Mouse (Mus musculus): ENCODE measurements around the gene Zfp672. TPM values are rescaled to one million over a fixed set of nuclear protein-coding genes. Genes with fewer than 3 reads are reported as not detected.
"Not testable (repeated sequence)": the region's sequence is repeated elsewhere in the genome, so short reads cannot be mapped to it uniquely, and the experiment has no call there.

Zfp672 gene
- polyA plus RNA-seq, 1 experiment, result 17.5 TPM

DNA sequence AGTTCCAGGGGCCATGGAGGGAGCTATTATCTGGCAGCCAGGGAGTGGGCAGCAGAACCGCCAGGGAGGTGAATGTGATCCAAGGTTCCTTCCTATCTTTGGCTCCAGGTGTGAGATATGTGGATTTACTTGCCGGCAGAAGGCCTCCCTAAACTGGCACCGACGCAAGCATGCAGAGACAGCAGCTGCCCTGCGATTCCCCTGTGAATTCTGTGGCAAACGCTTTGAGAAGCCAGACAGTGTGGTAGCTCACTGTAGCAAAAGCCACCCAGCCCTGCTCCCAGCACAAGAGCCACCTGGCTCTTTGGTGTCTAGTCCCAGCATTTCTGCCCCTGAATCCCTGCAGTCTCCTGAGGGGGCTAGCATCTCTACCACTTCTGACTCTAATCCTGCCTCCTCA, 16.1 kb downstream of the Zfp672 start:
- WGBS, result 70% methylated on average over 6 of the region's 6 CpGs
- Histone ChIP-seq H3K4me3 (ENCODE audit: low read depth, low read length) (no peak overlapping the region), H3K27ac (ENCODE audit: insufficient read depth, low read depth, low read length) (no peak overlapping the region), H3K36me3 (ENCODE audit: control insufficient read depth, insufficient read depth, low read length) (peaks cover 15% of the 10 kb centered on the region), H3K27me3 (ENCODE audit: control insufficient read depth, insufficient read depth, low read length) (no peaks in the 10 kb centered on the region), H3K4me1 (ENCODE audit: control insufficient read depth, insufficient read depth, insufficient read length, low read length) (no peaks in the 10 kb centered on the region)
- TF ChIP-seq CTCF (IDR thresholded peaks at IDR 0.05; ENCODE audit: extremely low read depth, insufficient read length, insufficient replicate concordance, low read depth, low read length), result no peak

DNA sequence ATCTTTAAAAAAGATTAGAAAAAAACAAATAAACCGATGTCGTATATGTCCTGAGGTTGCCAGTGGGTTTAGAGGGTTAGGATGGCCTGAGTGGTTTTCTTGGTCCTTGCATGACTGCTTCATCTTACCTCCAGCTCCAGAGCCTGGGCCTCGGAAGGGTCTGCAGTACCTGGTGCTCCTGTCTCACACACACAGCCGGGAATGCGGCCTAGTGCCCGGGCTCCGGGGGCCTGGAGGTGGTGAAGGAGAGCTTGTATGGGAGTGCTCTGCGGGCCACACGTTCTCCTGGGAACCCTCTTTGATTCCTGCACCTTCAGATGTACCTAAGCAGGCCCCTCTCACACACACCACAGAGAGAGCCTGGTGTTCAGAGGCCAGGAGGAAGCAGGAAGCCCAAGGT, 21.5 kb downstream of the Zfp672 start:
- H3K4me3 ChIP-seq (ENCODE audit: low read depth, low read length), result no peak overlapping the region
- H3K36me3 ChIP-seq (ENCODE audit: control insufficient read depth, insufficient read depth, low read length), result no peaks in the 10 kb centered on the region
- WGBS, result 96% methylated on average over 9 of the region's 9 CpGs
- TF ChIP-seq POLR2A (IDR thresholded peaks at IDR 0.05; ENCODE audit: low read depth, low read length) (no peak), CTCF (IDR thresholded peaks at IDR 0.05; ENCODE audit: extremely low read depth, insufficient read length, insufficient replicate concordance, low read depth, low read length) (no peak)
- H3K4me1 ChIP-seq (ENCODE audit: control insufficient read depth, insufficient read depth, insufficient read length, low read length), result peaks cover 4% of the 10 kb centered on the region
- H3K27ac ChIP-seq (ENCODE audit: insufficient read depth, low read depth, low read length), result no peak overlapping the region
- no peaks in the 10 kb centered on the region for H3K27me3 ChIP-seq (ENCODE audit: control insufficient read depth, insufficient read depth, low read length)

DNA sequence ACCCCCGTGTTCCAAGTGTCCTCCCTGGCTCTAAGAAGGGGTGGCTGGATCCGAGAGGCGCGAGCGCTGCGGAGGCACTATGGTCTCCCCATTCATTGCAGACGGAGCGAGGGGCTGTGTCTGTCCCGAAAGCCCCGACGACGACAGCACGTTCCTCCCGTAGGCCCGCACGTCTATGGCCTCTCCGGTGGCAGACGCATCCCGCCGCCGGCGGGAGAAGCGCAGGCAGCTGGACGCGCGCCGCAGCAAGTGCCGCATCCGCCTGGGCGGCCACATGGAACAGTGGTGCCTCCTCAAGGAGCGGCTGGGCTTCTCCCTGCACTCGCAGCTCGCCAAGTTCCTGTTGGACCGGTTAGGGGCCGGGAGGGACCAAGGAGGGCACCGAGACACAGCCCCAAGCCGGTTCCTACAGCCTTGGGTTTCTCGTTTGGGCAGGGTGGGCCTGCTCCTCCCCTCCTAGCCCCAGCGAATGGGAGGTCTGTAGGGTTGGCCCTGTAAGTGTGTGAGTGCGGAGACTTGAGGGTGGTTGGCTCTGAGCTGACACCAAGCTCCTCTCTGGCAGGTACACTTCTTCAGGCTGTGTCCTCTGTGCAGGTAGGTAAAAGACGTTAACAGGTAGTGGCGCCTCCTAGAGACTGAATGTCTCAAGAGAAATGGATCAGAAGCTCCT, 22.6 kb downstream of the Zfp672 start:
- H3K27me3 ChIP-seq (ENCODE audit: control insufficient read depth, insufficient read depth, low read length), result no peaks in the 10 kb centered on the region
- peak overlapping the region; percentile 40 for H3K27ac ChIP-seq (ENCODE audit: insufficient read depth, low read depth, low read length)
- under 1% methylated on average over 42 of the region's 42 CpGs for WGBS
- peak overlapping the region; percentile 74 for H3K4me3 ChIP-seq (ENCODE audit: low read depth, low read length)
- TF ChIP-seq POLR2A (IDR thresholded peaks at IDR 0.05; ENCODE audit: low read depth, low read length) (no peak), CTCF (IDR thresholded peaks at IDR 0.05; ENCODE audit: extremely low read depth, insufficient read length, insufficient replicate concordance, low read depth, low read length) (peak; percentile 19; the same call in 1 of the 2 replicates)
- H3K4me1 ChIP-seq (ENCODE audit: control insufficient read depth, insufficient read depth, insufficient read length, low read length), result peaks cover 4% of the 10 kb centered on the region
- no peaks in the 10 kb centered on the region for H3K36me3 ChIP-seq (ENCODE audit: control insufficient read depth, insufficient read depth, low read length)

DNA sequence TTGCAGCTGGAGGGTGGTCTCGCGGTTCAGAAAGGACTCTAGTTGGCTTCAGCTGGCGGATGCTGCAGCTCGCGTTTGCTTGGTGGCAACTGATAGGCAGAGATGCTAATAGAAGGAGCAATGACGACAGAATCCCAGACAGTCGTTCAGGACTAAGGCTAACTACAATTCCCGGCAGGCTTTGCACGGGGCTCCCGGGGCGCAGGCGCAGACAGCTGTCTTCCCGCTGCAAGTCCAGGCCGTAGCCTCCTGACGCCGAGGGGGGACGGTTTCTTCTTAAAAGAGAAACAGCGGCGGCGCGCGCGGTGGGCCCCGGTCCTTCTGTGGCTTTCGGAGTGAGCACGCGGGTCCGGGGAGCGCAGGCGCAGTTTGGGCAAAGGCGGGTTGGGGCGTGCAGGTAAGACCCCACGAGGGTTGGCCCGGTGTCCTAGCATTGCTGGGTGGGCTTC, 23.3 kb downstream of the Zfp672 start, which contains the start of gene Zfp692:
Gene Zfp692, plus strand, starts transcription at position 210 of the 449 bp plus-strand sequence.
- TF ChIP-seq CTCF (IDR thresholded peaks at IDR 0.05; ENCODE audit: extremely low read depth, insufficient read length, insufficient replicate concordance, low read depth, low read length) (no peak), POLR2A (IDR thresholded peaks at IDR 0.05; ENCODE audit: low read depth, low read length) (no peak; the same call in 1 of the 2 replicates)
- WGBS, result under 1% methylated on average over 34 of the region's 34 CpGs
- peaks cover 4% of the 10 kb centered on the region for H3K4me1 ChIP-seq (ENCODE audit: control insufficient read depth, insufficient read depth, insufficient read length, low read length)
- H3K27me3 ChIP-seq (ENCODE audit: control insufficient read depth, insufficient read depth, low read length), result no peaks in the 10 kb centered on the region
- no peaks in the 10 kb centered on the region for H3K36me3 ChIP-seq (ENCODE audit: control insufficient read depth, insufficient read depth, low read length)
- H3K4me3 ChIP-seq (ENCODE audit: low read depth, low read length), result peak within 1 kb of the TSS; percentile 74
- H3K27ac ChIP-seq (ENCODE audit: insufficient read depth, low read depth, low read length), result peak within 1 kb of the TSS; percentile 40

DNA sequence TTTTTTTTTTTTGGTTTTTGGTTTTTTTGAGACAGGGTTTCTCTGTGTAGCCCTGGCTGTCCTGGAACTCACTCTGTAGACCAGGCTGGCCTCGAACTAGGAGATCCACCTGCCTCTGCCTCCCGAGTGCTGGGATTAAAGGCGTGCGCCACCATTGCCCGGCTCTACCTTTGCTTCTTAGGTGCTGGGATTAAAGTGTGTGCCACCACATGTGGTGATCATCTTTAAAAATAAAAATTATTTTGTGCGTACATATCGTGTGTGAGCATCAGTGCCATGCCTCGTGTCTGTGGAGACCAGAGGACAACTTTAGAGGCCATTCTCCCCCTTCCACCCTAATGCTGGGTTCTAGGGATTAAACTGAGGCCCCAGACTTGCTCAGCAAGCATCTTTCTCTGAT, 24.8 kb downstream of the Zfp672 start:
- 94% methylated on average over 8 of the region's 8 CpGs for WGBS
- H3K27me3 ChIP-seq (ENCODE audit: control insufficient read depth, insufficient read depth, low read length); H3K4me3 ChIP-seq (ENCODE audit: low read depth, low read length); H3K27ac ChIP-seq (ENCODE audit: insufficient read depth, low read depth, low read length); H3K36me3 ChIP-seq (ENCODE audit: control insufficient read depth, insufficient read depth, low read length); H3K4me1 ChIP-seq (ENCODE audit: control insufficient read depth, insufficient read depth, insufficient read length, low read length): not testable (repeated sequence)

DNA sequence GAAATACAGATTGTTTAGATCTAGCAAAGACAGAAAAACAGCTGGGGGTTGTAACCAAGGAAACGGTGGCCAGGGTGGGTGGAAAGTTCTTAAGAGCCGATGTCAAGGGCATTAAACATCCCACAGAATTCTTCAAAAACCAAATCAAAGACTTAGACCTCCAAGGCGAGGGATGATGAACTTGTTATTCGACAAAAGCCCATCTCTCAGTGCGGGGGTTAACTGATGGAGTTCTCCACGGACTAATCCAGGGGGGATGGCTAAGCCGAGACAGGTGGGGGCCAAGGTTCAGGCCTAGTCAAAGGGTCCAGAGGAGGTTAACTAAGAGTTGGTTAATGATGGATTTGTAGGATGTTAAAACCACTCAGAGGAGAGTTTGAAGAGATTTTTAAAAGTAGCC, 26.5 kb downstream of the Zfp672 start:
- Histone ChIP-seq H3K27me3 (ENCODE audit: control insufficient read depth, insufficient read depth, low read length) (no peaks in the 10 kb centered on the region), H3K36me3 (ENCODE audit: control insufficient read depth, insufficient read depth, low read length) (no peaks in the 10 kb centered on the region), H3K4me3 (ENCODE audit: low read depth, low read length) (no peak overlapping the region), H3K4me1 (ENCODE audit: control insufficient read depth, insufficient read depth, insufficient read length, low read length) (peaks cover 4% of the 10 kb centered on the region), H3K27ac (ENCODE audit: insufficient read depth, low read depth, low read length) (no peak overlapping the region)
- WGBS, result 33% methylated on average over 7 of the region's 7 CpGs
- TF ChIP-seq POLR2A (IDR thresholded peaks at IDR 0.05; ENCODE audit: low read depth, low read length), result no peak
- no peak for TF ChIP-seq CTCF (IDR thresholded peaks at IDR 0.05; ENCODE audit: extremely low read depth, insufficient read length, insufficient replicate concordance, low read depth, low read length)

DNA sequence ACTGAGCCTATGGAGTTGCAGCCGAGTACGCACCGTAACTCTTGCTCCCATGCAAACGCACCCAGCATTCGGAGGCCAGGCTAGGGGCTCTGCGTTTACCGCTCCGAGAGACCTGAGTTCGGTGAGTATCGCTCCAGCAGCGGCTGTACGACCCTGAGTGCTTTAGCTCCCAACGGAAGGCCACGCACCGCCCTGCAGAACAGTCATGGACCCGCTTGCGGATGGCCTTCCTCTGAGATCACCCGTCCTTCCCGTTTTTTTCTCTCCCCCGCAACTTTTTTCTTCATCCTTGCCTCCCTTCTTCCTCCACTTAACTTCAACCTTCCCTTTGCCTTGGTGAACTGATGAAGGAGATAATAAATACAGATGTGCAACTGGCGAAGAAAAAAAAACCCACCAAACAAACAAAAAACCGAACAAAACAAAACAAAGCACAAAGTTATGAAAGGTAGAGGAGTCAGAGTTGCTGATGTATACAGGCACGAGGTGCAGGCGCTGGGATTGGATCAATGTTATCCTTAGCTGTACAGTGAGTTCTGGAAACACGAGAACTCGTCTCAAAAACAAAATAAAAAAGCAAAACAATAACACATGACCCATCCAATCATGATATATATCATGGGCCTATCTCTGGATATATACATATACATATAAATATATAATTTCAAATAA, 27.2 kb downstream of the Zfp672 start:
- 1% methylated on average over 26 of the region's 26 CpGs for WGBS

More for the DNA sequence above, 27.2 kb downstream of the Zfp672 start:
- Histone ChIP-seq H3K36me3 (ENCODE audit: control insufficient read depth, insufficient read depth, low read length) (no peaks in the 10 kb centered on the region), H3K27ac (ENCODE audit: insufficient read depth, low read depth, low read length) (peak overlapping the region; percentile 78), H3K4me3 (ENCODE audit: low read depth, low read length) (peak overlapping the region; percentile 88), H3K27me3 (ENCODE audit: control insufficient read depth, insufficient read depth, low read length) (no peaks in the 10 kb centered on the region), H3K4me1 (ENCODE audit: control insufficient read depth, insufficient read depth, insufficient read length, low read length) (peaks cover 4% of the 10 kb centered on the region)
- no peak for TF ChIP-seq POLR2A (IDR thresholded peaks at IDR 0.05; ENCODE audit: low read depth, low read length)
- TF ChIP-seq CTCF (IDR thresholded peaks at IDR 0.05; ENCODE audit: extremely low read depth, insufficient read length, insufficient replicate concordance, low read depth, low read length), result no peak

All from small intestine, adult 2 months (tissue).